Comparison of ENCODE assay signal across 7 mouse cellular contexts in the genomic region with DNA sequence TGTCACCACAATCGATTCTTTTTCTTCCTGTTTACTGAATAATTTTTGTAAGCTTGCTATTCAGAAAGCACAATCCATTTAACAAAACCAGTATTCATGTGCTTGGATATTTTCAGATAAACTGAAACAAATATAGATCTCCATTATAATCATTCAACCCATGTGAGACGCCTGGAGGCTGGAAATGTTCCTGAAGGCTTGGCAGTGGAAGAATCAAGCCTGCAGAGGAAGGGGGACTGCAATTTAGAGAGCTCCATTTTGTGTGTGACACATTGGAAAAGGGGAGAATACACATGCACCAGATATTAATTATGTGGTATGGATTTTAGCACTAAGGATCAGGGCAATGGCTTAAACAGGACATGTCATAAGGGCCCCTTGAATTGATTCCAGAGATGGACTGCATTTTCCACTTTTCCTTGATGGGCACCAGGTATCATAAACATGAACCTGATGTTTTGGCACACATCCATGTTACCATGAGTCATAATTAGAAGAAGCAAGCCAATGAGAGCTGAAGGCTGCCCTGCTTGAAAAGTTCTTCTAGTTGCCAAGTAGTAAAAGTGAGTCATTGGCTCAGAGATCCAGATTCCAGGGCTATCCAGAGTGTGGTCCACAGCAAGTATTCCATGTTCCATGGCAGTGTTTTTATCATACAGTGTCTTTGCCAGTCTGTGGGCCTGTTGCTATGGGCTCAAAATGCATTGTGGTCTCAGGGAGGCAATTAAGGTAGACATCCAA.
"Had no signal": no experiment of that assay in that cellular context is flagged by ENCODE, and none has a peak within 500 bp of the region (broad histone marks: within the 10 kb centered on the region; RNA-seq: fewer than 3 reads in every experiment).

No protein-coding gene starts in this region.

- ATAC-seq: liver, postnatal 0 days had no signal

- DNase-seq: kidney, postnatal 14 days; left cerebral cortex, postnatal 4 days; liver; liver, embryonic 13.5 days; liver, postnatal 0 days; lung, postnatal 14 days; thymus, postnatal 4 days had no signal
